Mouse (Mus musculus) lung, adult 18-20 months (tissue): ENCODE measurements at regions not wholly inside any gene's neighbourhood (a gene's known extent, or its start where the extent isn't known, plus 50 kb on each side); places are given as distances from the start of the nearest gene placed in this dataset.
A peak's percentile ranks its signal among the peaks of the same experiment; 100 is the strongest.

Source experiments
- DNase-seq, 2 experiments: peaks; one replicate each; pipeline ENCODE4 v3.0.0; 2022; ENCODE audit warnings: mixed read lengths in 2 of 2

- peak; percentile 37 to 51 for DNase-seq
Measured at GRCm38 (mm10) chr2:45171520-45172173, 54.5 kb upstream of the Zeb2 start.

GRCm38 (mm10) chr2:45170272-45170671 is 53.1 kb upstream of the Zeb2 start:
- DNase-seq: no peak

DNA sequence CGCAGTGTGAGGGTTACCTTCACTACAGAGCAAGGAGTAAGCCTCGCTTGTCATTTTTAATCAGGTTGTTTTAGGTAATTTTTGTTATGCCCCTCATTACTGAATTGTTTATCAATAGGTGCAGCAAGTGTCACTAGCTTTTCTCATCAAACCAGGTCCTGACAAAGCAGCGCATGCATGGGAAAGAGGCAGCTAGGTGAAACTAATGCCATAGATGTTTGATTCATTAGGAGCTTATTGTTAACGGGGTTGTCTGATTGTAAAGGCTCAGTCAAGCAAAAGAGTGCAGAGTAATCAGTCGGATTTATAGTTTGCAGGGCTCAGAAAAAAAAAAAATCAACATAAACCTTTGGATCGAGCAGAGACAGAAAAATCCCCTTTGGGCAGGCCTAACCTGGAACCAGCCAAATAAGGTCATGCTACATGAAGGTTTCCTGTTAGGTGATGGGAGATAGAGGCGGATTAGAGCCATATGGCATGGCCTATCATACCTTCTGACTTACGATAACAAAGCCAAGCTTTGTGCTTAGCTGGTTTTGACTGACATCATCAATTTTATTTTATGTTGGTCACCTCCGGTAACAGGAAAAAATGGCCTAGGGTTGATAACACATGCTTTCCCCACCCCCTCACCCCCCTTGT is 52.4 kb upstream of the Zeb2 start:
- no peak for DNase-seq

- no peak for DNase-seq
Measured at GRCm38 (mm10) chr2:45168606-45169005, 51.4 kb upstream of the Zeb2 start.
